Mouse (Mus musculus) retina, adult 2 months (tissue): ENCODE data around the gene Selp.

Experiments used
- DNase-seq: peaks from one replicate; pipeline ENCODE4 v3.0.0-alpha.2; 2012; ENCODE audit warnings: low read depth, low spot score

Selp gene

DNA sequence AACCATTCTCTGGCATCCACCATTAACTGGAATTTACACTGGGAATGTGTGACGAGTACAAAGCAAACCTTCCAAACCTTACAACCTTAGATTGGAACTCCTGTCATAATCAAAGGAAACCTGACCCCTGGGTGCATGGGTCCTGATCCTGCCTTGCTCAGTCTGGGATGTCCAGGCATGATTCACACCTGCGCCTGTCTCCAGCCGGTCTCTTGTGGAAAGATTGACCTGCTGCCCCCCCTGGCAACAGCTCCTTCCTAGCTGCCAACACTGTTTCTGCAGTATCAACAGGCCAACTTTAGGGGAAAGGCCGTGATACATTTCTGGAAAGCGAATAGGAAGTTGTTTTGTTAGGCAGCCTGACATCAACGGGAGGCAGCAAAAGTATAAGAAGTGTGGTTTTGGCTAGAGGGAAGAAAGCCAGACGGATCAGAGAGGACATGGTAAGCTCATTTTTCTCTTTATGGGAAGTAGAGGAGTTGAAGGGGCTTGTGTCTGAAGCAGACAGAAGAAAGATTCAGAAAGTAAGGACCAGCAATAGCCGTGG is at the start of gene Selp:
Gene Selp, plus strand, starts transcription at position 318 of the 547 bp plus-strand sequence.
- no peak for DNase-seq

- no peak for DNase-seq
Measured at GRCm38 (mm10) chr1:164069261-164069660, 45.8 kb upstream of the Selp start.

GRCm38 (mm10) chr1:164070461-164070860 is 44.6 kb upstream of the Selp start:
- DNase-seq, result no peak

- no peak for DNase-seq
Measured at GRCm38 (mm10) chr1:164071111-164071510, 44.0 kb upstream of the Selp start.

- no peak for DNase-seq
Measured at GRCm38 (mm10) chr1:164072001-164072400, 43.1 kb upstream of the Selp start.

DNA sequence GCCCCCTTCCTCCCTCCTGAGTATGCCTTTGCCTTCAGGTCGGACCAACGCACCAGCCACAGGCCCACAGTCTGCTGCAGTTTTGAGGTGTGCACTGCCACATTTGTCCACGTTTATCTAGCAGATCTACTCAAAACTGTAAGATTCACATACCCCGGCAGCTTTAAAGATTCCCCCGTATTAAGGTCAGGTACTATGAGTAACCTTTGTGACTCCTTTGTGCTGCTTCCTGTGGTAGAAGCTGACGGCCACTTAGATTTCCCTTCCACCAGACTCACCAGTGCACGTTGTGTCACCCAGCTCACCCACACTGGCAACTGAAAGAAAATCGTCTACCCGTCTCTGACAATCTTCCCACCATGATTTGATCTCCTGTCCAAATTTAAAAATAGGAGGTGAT is 42.0 kb upstream of the Selp start:
- no peak for DNase-seq

- no peak for DNase-seq
Measured at GRCm38 (mm10) chr1:164073803-164074202, 41.3 kb upstream of the Selp start.

- no peak for DNase-seq
Measured at GRCm38 (mm10) chr1:164074606-164075140, 40.4 kb upstream of the Selp start.

DNA sequence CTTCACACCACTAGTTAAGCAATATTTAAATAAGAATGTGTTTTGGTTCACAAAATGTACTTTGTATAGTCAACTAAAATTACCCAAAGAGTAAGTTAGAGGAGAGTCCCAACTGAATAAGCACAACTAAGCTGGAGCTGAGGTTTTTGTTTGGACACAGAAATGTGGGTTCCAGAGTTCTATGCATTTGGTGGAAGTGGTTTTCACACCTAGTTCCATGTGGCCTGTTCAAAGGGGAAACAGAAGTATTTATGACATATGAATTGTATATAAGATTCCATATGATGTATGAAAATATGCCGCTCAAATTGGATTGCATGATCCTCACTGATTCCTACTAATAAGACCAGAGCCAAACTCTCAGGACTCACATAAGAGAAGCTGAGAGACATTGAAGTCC is 39.6 kb upstream of the Selp start:
- no peak for DNase-seq

DNA sequence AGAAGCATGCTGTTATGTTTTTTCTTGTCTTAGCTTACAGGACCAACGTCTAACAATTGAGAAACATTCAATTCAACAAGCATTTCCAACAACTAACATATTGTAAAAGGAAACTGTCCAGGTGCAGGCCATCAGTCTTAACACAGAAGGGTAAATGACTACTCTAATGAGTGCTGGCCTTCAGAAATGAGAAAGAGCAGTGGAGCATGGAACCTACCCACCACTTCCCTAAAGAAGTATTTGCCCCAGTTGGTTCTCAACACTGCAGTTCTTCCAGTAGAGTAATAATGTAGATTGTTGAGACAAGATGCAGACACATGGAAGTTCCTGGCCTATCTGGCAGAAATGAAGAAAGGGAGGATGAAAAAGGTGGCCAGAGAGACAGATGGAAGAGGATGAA is 38.6 kb upstream of the Selp start:
- DNase-seq, result no peak

- no peak for DNase-seq
Measured at GRCm38 (mm10) chr1:164077031-164077430, 38.0 kb upstream of the Selp start.

GRCm38 (mm10) chr1:164078323-164078741 is 36.7 kb upstream of the Selp start:
- no peak for DNase-seq

DNA sequence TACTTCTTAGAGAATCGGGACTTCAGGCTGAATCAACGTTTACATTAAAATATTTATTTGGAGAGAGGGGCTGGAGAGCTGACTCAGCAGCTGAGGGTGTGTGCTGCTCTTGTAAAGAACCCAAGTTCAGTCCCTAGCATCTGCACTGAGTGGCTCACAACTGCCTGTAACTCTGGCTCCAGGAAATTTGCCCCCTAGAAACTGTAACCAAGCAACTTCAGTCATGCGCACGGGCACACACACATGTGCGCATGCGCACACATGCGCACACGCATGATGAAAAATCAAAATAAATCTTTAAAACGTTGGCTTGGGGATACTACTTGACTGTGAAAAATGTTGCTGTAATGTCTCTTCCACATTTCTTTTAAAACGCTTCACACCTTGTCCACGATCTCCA is 36.0 kb upstream of the Selp start:
- no peak for DNase-seq

GRCm38 (mm10) chr1:164083046-164083445 is 32.0 kb upstream of the Selp start:
- no peak for DNase-seq

- no peak for DNase-seq
Measured at GRCm38 (mm10) chr1:164086797-164087196, 28.3 kb upstream of the Selp start.

- no peak for DNase-seq
Measured at GRCm38 (mm10) chr1:164087872-164088271, 27.2 kb upstream of the Selp start.

DNA sequence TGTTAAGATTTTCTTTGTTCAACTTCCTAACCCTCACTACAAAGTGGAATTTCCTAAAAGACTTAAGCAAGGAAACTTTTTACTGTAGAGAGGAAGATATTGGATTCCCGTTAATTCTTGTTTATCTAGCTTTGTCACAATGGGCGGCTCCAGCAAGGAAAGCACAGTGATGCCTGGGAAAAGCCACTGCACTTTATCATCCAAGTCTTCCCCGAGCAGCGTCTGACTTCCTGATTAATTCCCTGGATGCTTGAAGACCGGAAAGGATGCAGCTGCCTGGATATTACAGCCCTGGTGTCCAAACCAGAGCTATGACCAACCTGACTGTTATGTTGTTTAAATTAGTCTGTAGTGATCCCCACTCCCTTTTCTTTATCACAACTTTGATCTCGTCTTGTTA is 18.3 kb upstream of the Selp start:
- DNase-seq, result no peak

GRCm38 (mm10) chr1:164097911-164098310 is 17.2 kb upstream of the Selp start:
- DNase-seq, result no peak

DNA sequence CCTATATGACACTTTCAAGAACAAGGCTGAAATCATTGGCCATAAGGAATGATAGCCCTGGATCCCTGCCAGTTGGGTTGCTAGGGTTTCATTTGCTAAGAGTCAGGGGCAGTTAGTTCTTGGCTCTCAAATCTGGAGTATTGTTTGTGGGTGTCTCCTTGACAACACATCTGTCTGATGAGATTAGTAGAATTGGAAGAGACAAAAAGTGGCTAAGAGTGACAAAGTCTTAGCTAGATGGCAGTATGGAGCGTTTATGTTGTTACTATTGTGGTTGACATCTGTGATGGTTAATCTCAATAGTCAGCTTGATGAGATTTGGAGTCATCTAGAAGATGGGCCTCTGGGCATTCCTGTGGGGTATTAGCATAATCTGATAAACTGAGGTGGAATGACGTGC is 16.7 kb upstream of the Selp start:
- DNase-seq, result no peak

GRCm38 (mm10) chr1:164109763-164110162 is 5.3 kb upstream of the Selp start:
- no peak for DNase-seq

- no peak for DNase-seq
Measured at GRCm38 (mm10) chr1:164110591-164111329, 4.3 kb upstream of the Selp start.

GRCm38 (mm10) chr1:164114280-164114679 is 784 bp upstream of the Selp start:
- no peak for DNase-seq

DNA sequence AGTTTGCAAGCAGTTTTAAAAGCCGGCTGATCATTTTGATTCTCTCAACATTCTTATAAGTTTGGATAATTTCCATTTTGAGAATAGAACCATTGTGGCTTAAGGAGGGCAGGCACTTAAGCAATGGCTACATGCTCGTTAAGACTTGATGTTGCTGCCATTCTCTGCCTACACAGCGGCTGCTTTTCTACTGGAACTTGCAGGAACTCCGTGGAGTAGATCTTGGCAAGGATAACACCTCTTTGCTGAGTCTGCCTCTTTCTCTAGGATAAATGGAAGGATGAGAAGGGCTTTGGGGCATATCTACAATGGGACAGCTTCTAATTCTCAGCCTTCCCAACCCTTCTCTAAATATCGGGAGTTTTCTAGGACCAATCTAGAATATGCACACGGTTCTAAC is 583 bp downstream of the Selp start:
- DNase-seq, result no peak
